Mouse (Mus musculus) right cerebral cortex, postnatal 25 days (tissue): ENCODE results near the gene Mfsd4b2.
A peak's percentile ranks its signal among the peaks of the same experiment; 100 is the strongest.
"Not testable (repeated sequence)": the region's sequence is repeated elsewhere in the genome, so short reads cannot be mapped to it uniquely, and the experiment has no call there.

Source experiments
- DNase-seq: peaks from one replicate; pipeline ENCODE4 v3.0.0; 2022

The Mfsd4b2 gene

DNA sequence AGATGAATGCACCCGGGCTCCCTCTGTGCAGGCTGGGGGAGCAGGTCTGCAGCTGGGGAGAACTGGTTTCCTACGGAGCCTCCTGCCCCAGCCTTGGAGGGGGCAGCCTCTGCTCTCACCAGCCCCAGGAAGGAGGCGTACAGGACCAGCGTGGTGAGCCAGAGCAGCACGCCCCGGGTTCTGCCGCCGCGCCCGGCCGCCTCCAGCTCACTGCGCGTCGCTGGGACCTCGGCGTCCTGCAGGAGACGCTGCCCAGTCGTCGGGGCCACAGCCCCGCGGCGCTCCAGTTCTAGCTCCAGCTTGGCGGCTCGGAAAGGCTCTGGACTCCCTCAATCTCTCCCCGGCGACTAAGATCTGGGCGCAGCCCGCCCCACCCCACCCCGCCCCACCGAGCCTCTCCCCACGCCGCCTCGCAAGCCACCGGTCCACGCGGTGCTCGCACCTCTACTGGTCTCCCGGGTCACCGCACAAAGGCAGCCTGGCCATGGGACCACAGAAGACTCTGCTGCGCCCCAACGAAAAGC, at the start of gene Mfsd4b2:
TSS of gene Mfsd4b2 (minus strand) at position 308 of the 524 bp plus-strand sequence.
- DNase-seq: no peak

DNA sequence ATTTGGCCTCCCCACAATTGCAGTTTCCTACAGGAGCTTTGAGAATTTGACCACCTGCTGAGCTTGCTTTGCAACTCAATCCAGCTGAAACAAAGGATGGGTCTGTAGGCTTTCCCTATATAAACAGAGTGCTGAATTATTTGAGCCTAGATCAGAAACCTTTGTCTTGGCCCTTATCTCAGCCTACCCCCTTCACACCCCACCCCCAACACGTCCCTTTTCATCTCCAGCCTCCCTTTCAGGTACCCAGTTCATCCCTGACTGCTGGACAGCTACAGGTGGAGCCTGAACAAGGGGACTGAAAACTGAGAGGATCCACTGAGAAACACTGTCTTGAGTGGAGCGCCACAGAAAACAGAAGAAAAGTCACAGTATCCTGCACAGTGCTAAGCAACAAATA, 49.0 kb upstream of the Mfsd4b2 start:
- DNase-seq: no peak

DNA sequence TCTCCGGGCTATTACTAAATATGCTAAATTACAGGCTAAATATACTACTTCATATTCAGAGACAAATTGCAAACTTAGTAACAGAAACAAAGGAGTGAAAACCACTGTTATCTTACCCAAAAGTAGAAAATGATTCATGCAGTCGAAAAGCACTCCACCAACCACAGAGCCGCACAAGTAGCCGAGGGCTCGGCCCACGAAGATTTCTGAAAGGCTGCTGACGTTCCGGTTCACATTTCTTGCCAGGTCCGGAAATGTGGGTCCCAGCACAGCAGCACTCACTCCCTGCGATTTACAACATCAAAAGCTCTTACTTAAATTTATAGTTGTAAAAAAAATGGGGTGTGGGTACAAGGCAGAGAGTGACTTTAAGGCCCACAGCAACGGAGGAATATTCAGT, 48.3 kb upstream of the Mfsd4b2 start:
- DNase-seq: no peak

- DNase-seq: no peak
Observed at GRCm38 (mm10) chr10:39967512-39967911, 40.8 kb upstream of the Mfsd4b2 start.

GRCm38 (mm10) chr10:39961906-39962305, 35.2 kb upstream of the Mfsd4b2 start:
- DNase-seq: no peak

DNA sequence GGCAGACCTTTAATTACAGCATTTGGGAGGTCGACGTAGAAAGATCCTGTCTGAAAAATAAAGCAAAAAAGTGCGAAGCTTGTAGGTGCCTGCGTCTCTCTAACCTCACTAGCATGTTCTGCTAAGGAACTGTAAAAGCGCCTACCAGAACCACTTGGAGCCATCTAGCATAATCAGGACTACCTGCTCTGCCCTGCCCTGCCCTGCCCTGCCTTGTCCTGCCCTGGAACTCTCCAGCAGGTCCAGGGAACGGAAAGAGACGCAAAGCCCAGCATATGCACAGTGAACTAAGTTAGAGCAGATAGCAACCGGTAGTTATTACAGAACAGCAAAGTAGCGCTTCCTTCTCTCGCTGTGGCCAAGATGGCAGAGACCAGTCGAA, 33.7 kb upstream of the Mfsd4b2 start:
- DNase-seq: no peak

DNA sequence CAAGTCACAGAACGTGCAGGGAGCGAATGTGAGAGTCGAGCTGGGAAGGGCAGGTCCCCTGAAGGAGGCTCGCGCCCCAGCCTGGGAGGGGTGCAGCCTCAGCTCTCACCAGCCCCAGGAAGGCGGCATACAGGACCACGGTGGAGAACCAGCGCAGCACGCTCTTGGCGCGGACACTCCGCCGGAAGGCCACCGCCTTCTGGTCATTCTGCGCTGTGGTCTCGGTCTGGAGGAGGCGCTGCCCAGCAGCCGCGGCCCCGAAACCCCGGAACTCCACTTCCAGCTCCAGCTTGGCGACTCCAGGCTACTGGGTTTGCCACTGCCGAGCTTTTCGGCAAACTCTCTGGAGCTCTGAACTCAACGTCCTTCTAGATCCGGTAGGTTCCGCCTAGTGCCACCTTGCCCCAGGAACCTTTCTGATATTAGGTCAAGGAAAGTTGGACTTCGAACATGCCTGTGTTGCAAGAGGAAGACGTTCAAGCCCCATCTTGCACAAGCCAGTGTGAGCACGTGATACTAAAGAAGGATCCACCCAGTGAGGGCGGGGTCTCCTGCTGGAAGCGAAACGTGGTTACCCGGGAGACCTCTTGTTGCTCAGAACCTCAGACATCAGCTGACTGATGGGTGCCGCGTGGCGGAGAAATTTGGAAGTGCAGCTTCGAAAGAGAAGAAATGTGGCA, 33.2 kb upstream of the Mfsd4b2 start, which contains the start of gene Mfsd4b3:
TSS of gene Mfsd4b3 (minus strand) at position 393 of the 680 bp plus-strand sequence.
- peak; percentile 87 for DNase-seq

DNA sequence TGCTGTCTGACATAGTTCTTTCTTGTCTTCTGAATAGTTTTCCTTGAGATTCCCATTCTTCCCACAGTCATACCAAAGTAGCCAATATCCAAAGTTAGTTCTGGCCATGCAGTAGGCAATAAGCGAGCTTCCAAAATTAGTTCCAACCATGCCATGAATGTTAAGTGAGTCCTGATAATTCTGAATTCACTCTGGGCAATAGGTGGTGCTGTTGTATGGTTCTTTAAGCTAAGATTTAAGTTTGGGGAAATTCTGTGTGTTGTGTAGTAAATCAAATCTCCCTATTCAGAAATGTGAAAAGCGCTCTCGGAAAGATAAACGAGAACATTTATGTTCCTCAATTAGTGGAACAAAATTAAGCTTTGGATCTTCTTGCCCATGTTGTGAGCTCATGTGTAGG, 31.5 kb upstream of the Mfsd4b2 start:
- DNase-seq: no peak

DNA sequence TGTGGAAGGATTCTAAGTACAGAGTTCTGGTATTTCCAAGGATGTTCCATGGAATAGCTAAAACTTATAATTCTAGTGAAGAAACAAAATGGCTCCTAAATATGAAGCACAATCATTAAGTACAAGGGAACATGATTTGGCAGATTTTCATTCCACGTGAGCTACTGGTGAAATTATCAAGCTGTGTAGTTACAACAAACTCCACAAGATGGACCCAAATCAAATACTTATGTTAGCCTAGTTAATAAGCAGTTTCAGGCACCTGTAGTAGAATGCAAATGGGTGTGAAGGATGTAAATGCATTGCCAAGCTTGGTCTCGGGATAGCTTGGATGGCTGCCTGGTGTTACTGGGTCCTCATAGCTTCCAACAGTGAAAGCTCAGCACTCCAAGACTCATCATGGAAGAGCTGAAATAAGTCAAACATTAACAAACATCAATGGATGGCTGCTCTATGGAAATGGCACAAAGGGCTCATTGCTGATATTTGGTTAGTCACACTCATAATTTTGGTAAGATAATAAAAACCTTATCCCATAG, 29.7 kb upstream of the Mfsd4b2 start:
- DNase-seq: no peak

- DNase-seq: no peak
Observed at GRCm38 (mm10) chr10:39955163-39955562, 28.4 kb upstream of the Mfsd4b2 start.

- DNase-seq: no peak
Observed at GRCm38 (mm10) chr10:39949377-39949954, 22.7 kb upstream of the Mfsd4b2 start.

DNA sequence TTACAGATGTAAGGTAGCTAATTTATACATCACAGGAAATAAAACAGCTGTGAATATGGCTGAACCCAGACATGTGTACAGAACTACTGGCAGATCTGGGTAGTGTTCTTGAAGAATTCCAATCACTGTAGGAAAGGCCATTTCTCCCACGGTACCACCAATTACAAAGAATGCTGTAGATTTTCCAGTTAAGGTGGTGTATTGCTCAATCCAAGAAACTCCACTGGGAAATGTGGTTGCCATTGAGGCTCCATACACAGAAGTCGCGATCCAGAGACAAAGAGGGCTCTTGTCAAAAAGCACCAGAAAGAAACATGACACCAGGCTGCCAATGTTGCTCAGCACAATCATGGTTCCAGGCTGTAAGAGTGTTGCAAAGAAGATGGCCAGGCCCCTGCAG, 20.5 kb upstream of the Mfsd4b2 start:
- DNase-seq: not testable (repeated sequence)

- no peak for DNase-seq
Observed at GRCm38 (mm10) chr10:39936553-39936952, 9.8 kb upstream of the Mfsd4b2 start.

DNA sequence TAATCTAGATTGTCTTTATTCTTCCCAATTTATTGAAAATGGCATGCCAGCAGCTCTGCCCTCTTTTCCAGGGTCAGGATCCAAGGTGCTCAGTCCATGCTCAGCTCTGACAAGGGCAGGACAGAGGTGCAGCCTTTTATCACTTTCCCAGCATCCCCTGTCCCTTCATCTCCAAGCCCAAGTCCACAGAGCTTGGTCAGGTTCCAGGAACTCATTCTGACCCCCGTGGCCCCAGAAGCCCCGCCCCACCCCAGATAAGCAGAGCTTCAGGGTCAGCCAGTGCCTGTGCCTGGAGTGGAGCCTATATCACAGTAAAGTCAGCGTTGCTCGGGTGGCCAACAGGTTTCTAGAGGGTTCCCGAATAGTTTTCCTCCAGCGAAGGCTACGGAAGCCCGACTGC, 2.2 kb downstream of the Mfsd4b2 start:
- not testable (repeated sequence) for DNase-seq

DNA sequence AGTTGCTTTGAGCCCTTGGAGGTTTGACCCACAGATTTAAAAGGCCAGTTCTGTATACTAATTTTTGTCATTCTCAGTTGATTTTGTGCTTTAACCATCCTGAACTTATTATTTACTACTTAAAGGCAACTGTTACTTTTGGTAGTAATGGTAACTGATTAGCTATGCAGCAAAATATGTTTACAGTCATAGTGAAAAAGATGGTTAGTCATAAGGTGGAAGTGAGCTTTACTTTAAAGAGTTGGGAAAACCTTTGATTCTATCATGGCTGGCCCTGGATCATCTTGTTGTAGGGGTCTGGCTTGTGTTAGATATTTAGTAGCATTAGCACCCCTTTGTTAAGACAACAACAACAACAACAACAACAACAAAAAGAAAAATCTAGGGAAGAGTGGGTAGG, 14.1 kb downstream of the Mfsd4b2 start:
- no peak for DNase-seq

DNA sequence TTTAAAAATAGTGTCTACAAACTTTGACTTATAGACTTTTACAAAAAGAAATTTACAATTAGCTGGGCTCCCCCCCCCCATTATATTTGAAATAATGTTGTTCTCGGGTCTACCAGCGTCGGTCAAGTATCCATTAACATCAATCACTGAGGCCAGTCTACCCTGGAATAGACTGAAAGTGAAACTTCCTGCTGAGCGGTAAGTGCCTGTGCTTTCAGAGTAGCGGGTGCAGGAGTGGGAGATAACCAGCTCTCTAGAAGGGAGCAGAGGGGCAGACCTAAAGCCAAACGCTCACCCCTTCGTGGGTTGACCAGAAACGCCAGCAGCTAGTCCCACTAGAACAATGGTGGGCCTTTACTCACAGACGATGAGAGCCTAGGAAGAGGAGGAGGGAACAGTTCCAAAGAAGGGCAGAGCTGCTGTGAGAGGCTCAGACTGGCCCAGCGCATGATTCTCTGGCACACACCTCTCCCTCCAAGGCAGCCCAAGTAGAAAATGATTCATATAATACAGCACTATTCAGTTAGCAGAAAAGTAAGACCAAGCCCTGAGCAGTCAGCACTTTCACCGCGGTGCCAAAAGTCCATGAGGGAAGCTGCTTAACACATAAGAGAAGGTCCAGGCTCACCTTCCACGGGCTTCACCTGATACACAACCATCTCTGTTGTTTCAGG, 17.8 kb downstream of the Mfsd4b2 start:
- DNase-seq: no peak

GRCm38 (mm10) chr10:39906799-39907658, 19.7 kb downstream of the Mfsd4b2 start:
- DNase-seq: no peak

GRCm38 (mm10) chr10:39904191-39904590, 22.5 kb downstream of the Mfsd4b2 start:
- DNase-seq: no peak

GRCm38 (mm10) chr10:39898874-39899371, 27.8 kb downstream of the Mfsd4b2 start, which contains the start of gene Mfsd4b4:
TSS of gene Mfsd4b4 (minus strand) at chr10:39899238.
- DNase-seq: peak; percentile 86

DNA sequence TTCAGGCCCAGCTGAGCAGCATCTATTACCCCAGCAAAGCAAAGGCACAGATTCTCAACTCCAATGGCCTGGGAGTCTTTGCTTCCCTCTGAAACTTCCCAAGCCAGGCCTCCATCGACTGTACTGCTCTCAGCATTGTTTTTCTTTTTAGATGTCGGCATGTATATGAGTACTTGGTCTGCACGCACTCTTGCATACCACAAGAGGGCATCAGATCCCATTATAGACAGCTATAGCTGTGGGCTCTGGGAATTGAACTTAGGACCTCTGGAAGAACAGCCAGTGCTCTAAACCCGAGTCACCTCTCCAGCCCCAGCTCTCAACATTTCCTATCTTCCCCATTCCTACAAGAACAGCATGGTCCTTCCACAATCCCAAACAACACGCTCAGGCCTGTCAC, 30.2 kb downstream of the Mfsd4b2 start:
- no peak for DNase-seq

- no peak for DNase-seq
Observed at GRCm38 (mm10) chr10:39893702-39894697, 32.7 kb downstream of the Mfsd4b2 start.
